Mouse (Mus musculus) hindbrain, embryonic 13.5 days (tissue): ENCODE results near the gene Abca8b. TPM values are rescaled to one million over a fixed set of nuclear protein-coding genes. Genes with fewer than 3 reads are reported as not detected.

Experiments
- ATAC-seq: fragments of 200-750 bp; cut with Nextera tagmentation; 2 replicates; pipeline ENCODE4 v1.8.0; 2017; ENCODE audit warnings: moderate TSS enrichment; ENCODE audit not compliant: low FRiP score
- H3K27ac ChIP-seq: fragments of 300-500 bp; sonication (generic); 2 replicates; pipeline ENCODE4 v1.5.1; 2015; ENCODE audit warnings: inconsistent platforms, mild to moderate bottlenecking, moderate library complexity
- H3K27me3 ChIP-seq: fragments of 300-500 bp; sonication (generic); 2 replicates; pipeline ENCODE4 v1.6.1; 2015; ENCODE audit warnings: mild to moderate bottlenecking, inconsistent platforms
- H3K36me3 ChIP-seq: fragments of 300-500 bp; sonication (generic); 2 replicates; pipeline ENCODE4 v1.6.1; 2015; ENCODE audit warnings: mild to moderate bottlenecking, inconsistent platforms
- H3K4me1 ChIP-seq: fragments of 300-500 bp; sonication (generic); replicated peaks from 2 replicates; pipeline ENCODE4 v1.6.1; 2015; ENCODE audit warnings: inconsistent platforms
- H3K4me2 ChIP-seq: fragments of 300-500 bp; sonication (generic); 2 replicates; pipeline ENCODE4 v1.6.1; 2015; ENCODE audit warnings: inconsistent platforms, mild to moderate bottlenecking, moderate library complexity
- H3K4me3 ChIP-seq: fragments of 300-500 bp; sonication (generic); 2 replicates; pipeline ENCODE4 v1.5.1; 2015; ENCODE audit warnings: mild to moderate bottlenecking, inconsistent platforms
- H3K9ac ChIP-seq: fragments of 300-500 bp; sonication (generic); 2 replicates; pipeline ENCODE4 v1.6.1; 2015; ENCODE audit warnings: mild to moderate bottlenecking, inconsistent platforms
- H3K9me3 ChIP-seq: fragments of 300-500 bp; sonication (generic); 2 replicates; pipeline ENCODE4 v1.6.1; 2016; ENCODE audit warnings: inconsistent platforms
- WGBS: fragments of 180-500 bp; shearing (Covaris S2); methylation state at CpG from one replicate; pipeline ENCODE4 v1.1.7; 2015; 5-methylcytosine and 5-hydroxymethylcytosine counted together
- polyA plus RNA-seq: library from polyadenylated mRNA; unstranded; fragments of >200 nt; fragmentation: Nextera tagmentation; extraction: Ambion mirVana; gene quantifications from 2 replicates; pipeline ENCODE4 v1.2.1, GENCODE M21; 2015

The Abca8b gene
- polyA plus RNA-seq, 1 experiment from 2014 or later: 1.3 TPM

DNA sequence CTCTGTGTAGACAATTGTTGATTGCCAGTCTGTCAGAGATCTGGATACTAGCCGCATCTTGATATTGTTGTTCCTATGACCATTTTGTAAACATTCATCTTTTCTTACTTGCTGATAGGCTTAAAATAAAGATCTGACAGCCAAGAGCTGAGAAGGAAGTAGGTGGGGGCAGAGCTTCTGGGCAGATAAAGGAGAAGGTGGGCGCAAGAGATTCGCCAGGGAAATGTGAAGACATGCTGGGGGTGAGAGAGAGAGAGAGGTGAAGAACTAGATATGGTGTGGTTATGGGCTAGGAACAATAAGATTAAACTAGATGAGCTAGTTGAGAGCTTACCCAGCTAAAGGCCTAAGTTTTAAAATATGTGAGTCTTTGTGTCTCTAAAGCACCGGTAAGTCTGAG, 106.0 kb downstream of the Abca8b start:
- Histone ChIP-seq H3K9me3 (no peaks in the 10 kb centered on the region), H3K36me3 (no peaks in the 10 kb centered on the region), H3K27me3 (no peaks in the 10 kb centered on the region), H3K4me2 (no peak overlapping the region), H3K4me3 (no peak overlapping the region), H3K9ac (no peak overlapping the region), H3K4me1 (no peaks in the 10 kb centered on the region), H3K27ac (no peak overlapping the region)
- no peak for ATAC-seq
- 94% methylated on average over 4 of the region's 4 CpGs for WGBS

GRCm38 (mm10) chr11:109886757-109887156, 108.9 kb downstream of the Abca8b start:
- Histone ChIP-seq H3K36me3 (no peaks in the 10 kb centered on the region), H3K9me3 (no peaks in the 10 kb centered on the region), H3K27ac (no peak overlapping the region), H3K9ac (no peak overlapping the region), H3K4me1 (no peaks in the 10 kb centered on the region), H3K27me3 (no peaks in the 10 kb centered on the region), H3K4me2 (no peak overlapping the region), H3K4me3 (no peak overlapping the region)
- 94% methylated on average over 4 of the region's 4 CpGs for WGBS
- no peak for ATAC-seq

GRCm38 (mm10) chr11:109885521-109885920, 110.1 kb downstream of the Abca8b start:
- Histone ChIP-seq H3K9ac (no peak overlapping the region), H3K36me3 (no peaks in the 10 kb centered on the region), H3K27me3 (no peaks in the 10 kb centered on the region), H3K4me3 (no peak overlapping the region), H3K27ac (no peak overlapping the region), H3K4me2 (no peak overlapping the region), H3K9me3 (no peaks in the 10 kb centered on the region), H3K4me1 (no peaks in the 10 kb centered on the region)
- WGBS: 87% methylated on average over 3 of the region's 3 CpGs
- no peak for ATAC-seq

DNA sequence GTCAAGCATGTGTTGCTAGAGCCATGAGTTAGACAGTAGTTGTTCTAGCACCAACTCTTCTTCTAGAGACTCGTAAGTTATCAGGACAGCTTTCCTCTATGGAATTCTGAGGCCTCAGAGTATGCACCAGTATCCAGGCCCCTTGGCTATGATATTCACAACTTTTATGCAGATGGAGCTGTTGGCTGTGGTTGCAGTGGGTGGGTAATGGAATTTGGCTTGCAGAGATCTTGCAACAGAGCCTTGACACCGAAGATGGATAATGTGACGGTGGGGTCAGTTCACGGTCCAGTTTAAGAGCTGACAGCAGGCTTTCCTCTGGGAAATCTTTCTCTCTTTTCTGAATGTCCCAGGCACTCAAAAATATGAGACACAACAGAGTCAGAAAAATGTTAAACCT, 110.8 kb downstream of the Abca8b start:
- H3K36me3 ChIP-seq: no peaks in the 10 kb centered on the region
- H3K9me3 ChIP-seq: no peaks in the 10 kb centered on the region
- no peak overlapping the region for H3K4me2 ChIP-seq
- 69% methylated on average over 4 of the region's 4 CpGs for WGBS
- no peak for ATAC-seq
- H3K4me3 ChIP-seq: no peak overlapping the region
- no peak overlapping the region for H3K9ac ChIP-seq
- no peaks in the 10 kb centered on the region for H3K27me3 ChIP-seq
- no peaks in the 10 kb centered on the region for H3K4me1 ChIP-seq
- no peak overlapping the region for H3K27ac ChIP-seq

GRCm38 (mm10) chr11:109884126-109884525, 111.5 kb downstream of the Abca8b start:
- Histone ChIP-seq H3K4me2 (no peak overlapping the region), H3K27ac (no peak overlapping the region), H3K36me3 (no peaks in the 10 kb centered on the region), H3K9me3 (no peaks in the 10 kb centered on the region), H3K9ac (no peak overlapping the region), H3K4me3 (no peak overlapping the region), H3K4me1 (no peaks in the 10 kb centered on the region), H3K27me3 (no peaks in the 10 kb centered on the region)
- 52% methylated on average over 3 of the region's 3 CpGs for WGBS
- no peak for ATAC-seq

Other genes starting within 250 kb of the Abca8b start
- not detected in 2 replicates for gene 1700012B07Rik, start 167.8 kb downstream of the Abca8b start, polyA plus RNA-seq
- gene Abca8a, start 100.1 kb upstream of the Abca8b start, polyA plus RNA-seq: 0.34 and 0.47 TPM in 2 replicates
- 3.1 and 3.5 TPM in 2 replicates for gene Abca9, start 172.4 kb upstream of the Abca8b start, polyA plus RNA-seq